Mouse (Mus musculus) 416B (cell line): ENCODE data around the gene Pkp4.

ENCODE experiments used
- DNase-seq: peaks from one replicate; pipeline ENCODE4 v3.0.0; 2011; ENCODE audit warnings: low read depth

Pkp4 gene

GRCm38 (mm10) chr2:59160605-59160963, at the start of gene Pkp4, which contains the start of gene Ccdc148:
Gene Pkp4 (plus strand): TSS chr2:59160850.
Gene Ccdc148 (minus strand): TSS chr2:59160683.
- peak; percentile 90 for DNase-seq

GRCm38 (mm10) chr2:59129023-59129422, 31.6 kb upstream of the Pkp4 start:
- DNase-seq: no peak

GRCm38 (mm10) chr2:59129821-59130220, 30.8 kb upstream of the Pkp4 start:
- DNase-seq: no peak

- no peak for DNase-seq
Measured at GRCm38 (mm10) chr2:59131044-59131443, 29.6 kb upstream of the Pkp4 start.

GRCm38 (mm10) chr2:59155428-59155827, 5.2 kb upstream of the Pkp4 start:
- DNase-seq: peak; percentile 17

GRCm38 (mm10) chr2:59158117-59158516, 2.5 kb upstream of the Pkp4 start:
- DNase-seq: no peak

GRCm38 (mm10) chr2:59159961-59160604, 567 bp upstream of the Pkp4 start:
- no peak for DNase-seq

- no peak for DNase-seq
Measured at GRCm38 (mm10) chr2:59161021-59161440, 381 bp downstream of the Pkp4 start.

GRCm38 (mm10) chr2:59161441-59162284, 1.0 kb downstream of the Pkp4 start:
- peak; percentile 68 for DNase-seq

GRCm38 (mm10) chr2:59162285-59162600, 1.6 kb downstream of the Pkp4 start:
- DNase-seq: no peak

- DNase-seq: no peak
Measured at GRCm38 (mm10) chr2:59166976-59167375, 6.3 kb downstream of the Pkp4 start.

- DNase-seq: no peak
Measured at GRCm38 (mm10) chr2:59167830-59168229, 7.2 kb downstream of the Pkp4 start.

- DNase-seq: no peak
Measured at GRCm38 (mm10) chr2:59169572-59170207, 9.0 kb downstream of the Pkp4 start.

GRCm38 (mm10) chr2:59170208-59170589, 9.5 kb downstream of the Pkp4 start:
- DNase-seq: no peak

GRCm38 (mm10) chr2:59170593-59170992, 9.9 kb downstream of the Pkp4 start:
- no peak for DNase-seq

- no peak for DNase-seq
Measured at GRCm38 (mm10) chr2:59171533-59171932, 10.9 kb downstream of the Pkp4 start.

- DNase-seq: no peak
Measured at GRCm38 (mm10) chr2:59175926-59176325, 15.3 kb downstream of the Pkp4 start.

- no peak for DNase-seq
Measured at GRCm38 (mm10) chr2:59178191-59178590, 17.5 kb downstream of the Pkp4 start.

GRCm38 (mm10) chr2:59178960-59179359, 18.3 kb downstream of the Pkp4 start:
- no peak for DNase-seq

- no peak for DNase-seq
Measured at GRCm38 (mm10) chr2:59179487-59179886, 18.8 kb downstream of the Pkp4 start.

GRCm38 (mm10) chr2:59181321-59182113, 20.9 kb downstream of the Pkp4 start:
- no peak for DNase-seq

- no peak for DNase-seq
Measured at GRCm38 (mm10) chr2:59183541-59183940, 22.9 kb downstream of the Pkp4 start.
